Mouse (Mus musculus) myocyte (in vitro differentiated cells): ENCODE results near the gene Osbpl8.

Experiments used
- CEBPB ChIP-seq: IDR thresholded peaks from 2 replicates; pipeline ENCODE4 v1.6.1; 2011; ENCODE audit warnings: mild to moderate bottlenecking, moderate library complexity; ENCODE audit not compliant: poor library complexity, insufficient read depth, severe bottlenecking
- MYOG ChIP-seq, 3 experiments: IDR thresholded peaks; one replicate each; pipeline ENCODE4 v1.6.1; 2011; ENCODE audit warnings: control low read depth in 2 of 3, low read depth in 2 of 3, mild to moderate bottlenecking in 2 of 3; ENCODE audit not compliant: insufficient read length in 2 of 3, control insufficient read depth in 1 of 3, insufficient read depth in 1 of 3
- POLR2A ChIP-seq: IDR thresholded peaks from one replicate; pipeline ENCODE4 v1.6.1; 2011; ENCODE audit warnings: low read depth, mild to moderate bottlenecking, control low read depth, moderate library complexity; ENCODE audit not compliant: insufficient read length
- USF1 ChIP-seq: IDR thresholded peaks from one replicate; pipeline ENCODE4 v1.6.1; 2011; ENCODE audit warnings: low read depth, mild to moderate bottlenecking, control low read depth, moderate library complexity

GRCm38 (mm10) chr10:111159789-111160522 lies 4.6 kb upstream of the Osbpl8 start:
- TF ChIP-seq CEBPB: peak; percentile 43; the same call in 1 of the 2 replicates
- TF ChIP-seq USF1: no peak
- no peak for TF ChIP-seq POLR2A
- no peak for TF ChIP-seq MYOG (IDR thresholded peaks at IDR 0.05; ENCODE audit: control insufficient read depth in 1 of 3, insufficient read depth in 1 of 3, insufficient read length in 2 of 3, low read depth in 2 of 3)
